Mouse (Mus musculus): ENCODE results near the gene Ptpn20.

DNA sequence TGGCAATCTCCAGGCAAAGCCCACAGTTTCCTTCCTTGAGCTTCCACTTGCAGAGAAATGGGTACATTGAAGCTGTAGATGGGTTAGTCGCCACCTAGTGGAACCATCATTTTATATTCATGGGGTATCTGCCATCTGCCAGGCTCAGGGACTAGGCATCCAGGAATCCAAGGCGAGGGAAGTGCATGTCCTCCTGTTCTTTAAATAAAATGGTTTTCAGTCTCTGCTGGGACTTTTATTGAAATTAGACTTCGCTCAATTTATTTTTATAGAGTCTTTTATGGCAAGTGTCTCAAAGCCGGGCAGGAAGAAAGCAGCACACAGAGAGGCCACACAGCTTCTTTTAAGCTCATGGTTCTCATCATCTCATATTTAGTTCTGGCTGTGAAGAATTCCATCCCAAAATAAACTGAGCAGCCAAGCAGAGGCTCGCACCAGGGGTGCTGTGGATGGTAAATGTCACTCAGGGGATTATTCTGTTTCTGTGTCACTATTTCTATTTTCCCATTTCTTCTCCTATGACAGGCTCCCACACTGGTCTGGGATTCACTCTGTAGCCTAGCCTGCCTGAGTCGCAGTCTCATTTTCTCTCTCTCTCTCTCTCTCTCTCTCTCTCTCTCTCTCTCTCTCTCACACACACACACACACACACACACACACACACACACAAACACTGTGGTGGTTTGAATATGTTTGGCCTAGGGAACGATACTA, 9.1 kb upstream of the Ptpn20 start:
- TF ChIP-seq POLR2A (IDR thresholded peaks at IDR 0.05; ENCODE audit: borderline replicate concordance, extremely low read depth, insufficient read depth, insufficient read length, poor library complexity, severe bottlenecking) (no peak), CTCF (IDR thresholded peaks at IDR 0.05; ENCODE audit: borderline replicate concordance, extremely low read depth, insufficient read depth, insufficient read length) (0 out of 2 replicates have a peak, but pooled peaks have one; percentile 2)
